Mouse (Mus musculus) 3T3-L1 (cell line): ENCODE results near the gene Nav2.
A peak's percentile ranks its signal among the peaks of the same experiment; 100 is the strongest.

ENCODE experiments used
- DNase-seq: peaks from one replicate; pipeline ENCODE4 v3.0.0-alpha.2; 2015; ENCODE audit warnings: low read depth, low spot score

Gene Nav2

DNA sequence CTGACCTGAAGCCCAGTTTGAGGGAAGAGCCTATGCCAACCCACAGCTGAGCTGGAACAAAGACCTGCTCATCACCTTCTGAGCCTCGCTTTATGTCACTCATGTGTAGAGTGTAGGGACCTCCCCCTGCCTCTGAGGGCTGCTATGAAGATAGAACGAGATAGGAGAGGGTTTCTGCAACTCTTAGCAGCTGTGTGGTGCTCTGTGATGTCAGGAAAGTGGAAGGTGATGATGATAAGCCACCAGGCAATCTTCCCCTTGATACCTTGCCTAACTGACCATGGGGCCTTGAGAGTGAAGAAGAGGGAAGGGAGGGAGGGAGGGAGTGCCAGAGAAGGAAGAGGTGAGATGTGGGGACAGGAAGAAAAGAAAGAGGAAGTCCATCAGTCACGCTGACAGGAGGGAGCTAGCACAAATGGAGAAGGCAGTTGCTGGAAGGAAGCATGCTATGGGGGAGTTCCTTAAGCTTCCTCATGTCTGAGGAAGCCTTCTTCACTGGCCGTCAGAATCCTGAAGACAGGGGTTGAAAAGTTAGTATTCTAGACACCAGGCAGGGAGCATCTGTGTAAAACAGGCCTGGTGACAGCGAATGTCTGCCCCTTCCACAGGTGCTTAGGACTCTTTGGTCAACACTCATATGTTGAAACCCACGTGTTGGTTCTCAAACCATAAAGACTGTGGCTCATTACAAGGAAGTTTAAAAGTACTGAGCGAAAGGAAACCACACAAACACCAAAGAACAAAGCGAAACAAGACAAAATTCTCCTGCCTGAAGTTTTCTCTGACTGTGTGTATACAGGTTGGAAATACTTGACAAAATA lies at the start of gene Nav2:
Gene Nav2 (plus strand): TSS at position 196 of the 821 bp plus-strand sequence.
- no peak for DNase-seq

DNA sequence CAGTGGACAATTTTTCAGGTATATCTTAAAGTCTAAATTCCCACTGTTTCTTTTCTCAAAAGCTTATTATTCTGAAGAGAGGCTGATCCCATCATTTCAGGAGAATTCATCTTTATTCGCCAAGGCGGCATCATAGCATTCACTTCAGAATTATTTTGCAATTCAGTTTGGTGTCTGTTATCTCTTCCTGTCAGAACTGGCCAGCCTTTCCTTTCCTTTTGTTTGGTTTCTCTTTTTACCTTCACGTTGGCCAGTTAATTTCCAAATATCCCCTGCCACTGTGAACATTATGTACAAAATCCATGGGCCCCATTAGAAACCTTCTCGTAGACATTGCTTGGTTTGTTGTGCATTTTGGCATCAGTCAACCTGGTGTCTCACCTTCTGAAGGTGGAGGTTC lies 49.2 kb upstream of the Nav2 start:
- DNase-seq: no peak

DNA sequence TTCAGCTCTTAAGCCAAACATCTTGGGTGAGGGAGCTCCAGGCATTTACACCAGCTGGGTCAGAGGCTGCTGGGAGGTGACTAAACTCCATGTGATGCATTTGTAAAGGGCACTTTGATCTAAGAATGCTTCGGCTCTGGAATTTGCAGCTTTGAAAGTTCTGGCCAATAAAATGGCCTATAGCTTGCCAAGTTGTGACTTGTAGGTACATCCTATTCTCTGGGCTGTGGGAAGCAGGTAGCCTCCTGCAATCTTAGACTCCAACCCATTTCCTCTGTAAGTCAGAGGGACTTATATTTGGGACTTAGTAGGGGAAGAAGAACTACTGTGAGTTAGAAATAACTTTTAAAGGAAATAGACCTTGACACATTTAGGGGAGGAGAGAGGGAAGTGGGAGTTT lies 47.6 kb upstream of the Nav2 start:
- DNase-seq: no peak

DNA sequence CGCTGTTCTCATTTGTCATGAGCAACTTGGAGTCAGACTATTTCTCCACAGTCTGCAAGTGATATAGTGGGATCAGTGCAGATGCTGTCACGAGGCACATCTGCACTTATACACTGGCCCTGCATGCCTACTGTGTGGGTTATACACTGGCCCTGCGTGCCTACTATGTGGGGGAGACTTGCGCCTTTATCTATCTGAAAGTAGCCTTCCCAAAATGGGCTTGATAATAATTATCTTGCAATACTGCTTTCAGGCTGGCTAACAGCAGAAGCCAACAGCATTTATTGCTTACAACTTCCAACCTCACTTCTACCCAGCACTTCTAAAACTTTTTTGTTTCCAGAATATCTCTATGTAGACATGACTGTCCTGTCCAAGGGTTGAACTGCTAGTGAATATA lies 46.7 kb upstream of the Nav2 start:
- DNase-seq: no peak

DNA sequence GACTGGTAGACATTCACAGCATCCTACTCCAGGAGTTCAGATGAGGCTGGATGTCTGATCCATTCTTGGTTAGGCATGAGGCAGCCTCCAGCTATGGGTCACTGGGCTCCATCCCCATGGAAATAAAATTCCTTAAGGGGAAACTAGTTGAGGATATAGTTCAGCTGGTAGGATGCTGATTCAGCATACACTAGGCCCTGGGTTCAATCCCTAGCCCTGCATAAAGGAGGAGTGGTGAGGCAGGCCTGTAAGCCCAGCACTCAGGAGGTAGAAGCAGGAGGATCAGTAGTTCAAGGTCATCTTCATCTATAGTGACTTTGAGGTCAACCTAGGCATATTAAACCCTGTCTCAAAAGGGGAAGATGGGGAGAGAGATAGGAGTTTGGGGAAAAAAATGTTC lies 44.3 kb upstream of the Nav2 start:
- no peak for DNase-seq

DNA sequence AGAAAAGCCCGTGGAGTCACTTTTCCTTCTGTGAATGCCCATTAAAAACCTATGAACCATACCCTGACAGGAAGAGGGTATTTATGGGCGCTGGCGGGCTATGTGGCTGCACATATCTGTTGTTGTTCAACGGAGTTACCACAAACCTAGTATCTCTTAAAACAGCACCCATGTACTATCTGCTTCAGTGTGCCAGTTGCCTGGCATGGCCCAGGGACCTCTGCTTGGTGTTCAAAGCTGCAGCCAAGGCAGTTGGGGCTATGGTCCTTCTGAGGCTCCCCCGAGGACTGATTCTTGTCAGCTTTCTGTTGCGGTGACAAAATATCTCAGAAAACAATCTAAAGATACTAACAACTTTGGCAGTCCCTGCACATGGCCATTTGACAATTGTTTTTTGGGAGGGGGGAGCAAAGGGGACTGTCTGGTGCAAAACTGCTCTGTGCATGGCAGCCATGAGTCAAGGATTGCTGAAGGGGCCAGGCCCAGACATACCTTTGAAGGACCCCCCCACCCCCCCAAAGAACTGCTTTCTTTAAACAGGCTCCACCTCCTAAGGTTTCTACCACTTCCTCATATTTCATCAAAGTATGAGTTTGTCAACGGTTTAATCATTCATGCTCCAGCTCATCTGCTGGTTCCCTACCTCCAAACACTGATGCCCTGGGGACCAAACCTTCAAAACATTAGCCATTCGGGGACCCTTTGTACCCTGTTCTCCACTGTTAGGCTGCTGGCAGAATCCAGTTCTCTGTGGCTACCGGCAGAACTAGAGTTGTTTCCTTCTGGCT lies 43.7 kb upstream of the Nav2 start:
- no peak for DNase-seq

DNA sequence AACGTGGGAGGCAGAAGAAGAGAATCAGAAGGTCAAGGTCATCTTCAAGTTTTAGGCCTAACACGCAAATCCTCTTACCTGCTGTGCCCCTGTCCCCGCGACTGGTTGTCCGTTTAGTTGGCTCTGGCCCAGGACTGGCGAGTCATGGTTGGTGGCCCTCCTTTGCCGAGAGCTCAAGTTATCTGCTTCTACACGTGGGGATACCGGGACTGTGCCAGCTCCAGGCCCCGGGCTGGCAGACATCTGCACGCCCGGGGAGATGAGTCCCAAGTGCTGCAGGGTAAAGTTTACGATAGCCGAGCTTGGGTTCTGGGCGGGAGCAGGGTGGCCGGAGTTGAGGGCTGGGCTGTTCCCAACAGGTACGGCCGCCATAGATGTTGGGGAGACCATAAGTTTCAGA lies 40.9 kb upstream of the Nav2 start:
- no peak for DNase-seq

DNA sequence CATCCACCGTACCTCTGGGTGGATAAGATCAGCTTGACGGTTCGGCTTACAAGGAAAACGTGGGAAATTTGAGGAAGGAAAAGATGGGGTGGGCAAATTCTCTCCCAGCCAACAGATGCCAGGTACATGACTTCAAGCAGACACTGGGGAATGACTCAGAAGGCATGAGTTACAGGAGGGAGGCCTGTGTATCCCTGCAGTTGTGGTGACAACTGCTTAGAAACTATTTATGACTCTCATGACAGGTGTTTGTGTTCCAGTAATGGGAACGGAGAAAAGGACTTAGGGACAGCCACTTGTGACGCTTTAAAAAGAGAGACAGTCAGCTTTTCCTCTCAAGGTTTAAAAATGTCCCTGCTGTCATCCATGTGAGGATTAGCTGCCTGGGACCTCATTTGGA lies 38.4 kb upstream of the Nav2 start:
- no peak for DNase-seq

DNA sequence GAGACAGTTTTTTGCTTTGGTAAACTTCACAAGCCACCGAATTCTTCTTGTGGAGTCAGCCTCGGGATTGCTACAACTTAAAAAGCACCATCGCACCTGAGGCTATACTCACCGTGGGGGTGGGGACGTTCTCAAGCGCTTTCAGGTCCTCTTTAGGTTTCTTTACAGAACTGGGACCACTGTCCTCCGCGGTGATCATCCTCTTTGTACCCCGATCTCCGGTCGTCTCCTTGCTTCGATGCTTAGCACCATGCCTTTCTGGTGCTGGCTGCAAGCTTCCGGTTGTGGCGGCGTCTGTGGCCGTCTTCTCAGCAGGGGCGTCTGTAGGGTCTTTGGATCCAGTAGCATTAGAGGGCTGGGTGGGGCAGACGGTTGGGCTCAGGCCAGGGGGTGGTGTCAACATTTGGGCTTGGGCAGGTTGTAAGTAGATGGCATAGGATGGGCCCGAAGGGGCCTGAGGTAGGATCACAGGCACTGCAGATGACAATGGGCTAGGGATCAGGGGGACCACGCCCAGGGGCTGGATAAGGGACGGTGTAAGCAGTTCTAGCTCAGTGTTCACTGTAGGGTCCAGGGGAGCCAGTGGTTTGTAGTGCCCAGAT lies 37.8 kb upstream of the Nav2 start:
- no peak for DNase-seq

DNA sequence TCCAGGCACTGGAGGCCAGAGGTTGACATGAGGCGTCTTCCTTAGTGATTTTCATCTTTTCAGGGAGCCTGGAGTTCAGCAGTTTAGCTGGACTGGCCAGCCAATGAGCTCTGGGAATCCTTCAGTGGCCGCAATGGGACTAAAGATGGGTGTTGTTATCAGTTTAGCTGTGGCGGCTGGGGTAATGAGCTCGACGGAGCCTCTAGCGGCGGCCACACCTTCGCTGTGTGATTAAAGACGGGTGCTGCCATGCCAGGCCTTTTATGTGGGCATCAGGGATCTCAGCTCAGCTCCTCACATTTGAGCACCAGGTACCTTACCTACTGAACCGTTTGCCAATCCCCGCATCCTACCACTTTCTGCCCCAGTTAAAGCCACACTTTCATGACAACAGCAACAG lies 37.2 kb upstream of the Nav2 start:
- no peak for DNase-seq

DNA sequence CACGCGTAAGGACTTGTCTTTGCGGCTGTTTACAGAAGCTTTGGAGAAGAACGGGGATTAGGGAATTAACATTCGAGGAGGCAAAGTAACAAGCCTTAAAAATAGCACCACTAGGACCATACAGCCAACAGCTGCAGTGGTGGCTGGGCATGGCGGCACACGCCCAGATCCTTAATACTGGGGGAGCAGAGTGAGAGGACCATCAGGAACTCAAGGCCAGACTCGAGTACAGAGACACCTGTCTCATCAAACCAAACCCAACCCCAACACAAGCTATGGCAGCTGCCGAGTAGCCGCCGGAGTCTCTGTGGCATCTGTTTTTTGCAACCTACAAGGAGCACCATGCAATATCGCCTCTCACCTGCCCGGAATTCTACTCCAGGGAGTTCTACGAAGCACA lies 33.4 kb upstream of the Nav2 start:
- no peak for DNase-seq

DNA sequence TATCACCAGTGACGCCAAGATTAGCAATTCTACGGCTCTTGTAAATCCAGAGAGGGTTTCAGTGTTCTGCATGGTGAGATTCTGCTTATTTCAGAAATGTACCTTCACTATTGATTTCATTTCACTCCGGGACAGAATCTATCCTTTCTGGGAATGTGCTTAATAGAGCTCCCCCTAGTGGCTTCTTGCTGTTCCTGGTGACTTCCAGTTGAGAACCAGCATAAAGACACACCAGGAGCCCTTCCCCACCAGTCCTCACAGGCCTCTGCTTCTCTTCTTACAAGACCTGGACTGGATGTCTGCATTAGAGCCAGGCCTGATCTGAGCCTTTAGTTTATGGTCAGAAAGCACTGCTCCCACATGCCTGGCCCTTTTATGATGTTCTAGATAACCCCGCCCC lies 32.0 kb upstream of the Nav2 start:
- DNase-seq: peak; percentile 74

DNA sequence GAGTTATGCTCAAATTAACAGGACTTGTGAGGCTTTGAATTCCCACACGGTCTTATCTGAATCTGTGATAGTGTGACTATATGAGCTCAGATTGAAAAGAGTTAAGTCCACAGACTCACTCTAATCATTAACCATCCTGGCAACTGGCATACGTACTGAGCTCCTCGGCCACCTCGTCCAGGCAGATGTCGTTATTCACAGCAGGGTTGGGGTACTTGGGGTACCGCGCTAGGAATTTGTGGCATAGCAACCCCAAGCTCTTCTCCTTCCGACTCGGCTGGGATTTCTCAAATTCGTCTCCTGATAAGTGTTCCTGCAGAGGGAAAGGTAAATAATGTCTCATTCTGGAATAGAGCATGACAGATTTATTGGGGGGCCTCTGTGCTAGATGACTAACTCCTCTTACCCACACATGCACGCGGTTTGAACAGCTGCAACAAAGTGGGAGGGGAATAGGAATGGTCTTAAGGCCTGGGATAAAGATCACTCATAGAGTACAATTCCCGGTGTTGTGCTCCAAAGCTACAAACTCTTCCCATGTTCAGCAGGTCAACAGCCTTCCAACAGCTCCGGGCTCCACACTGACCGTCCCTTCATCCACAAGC lies 30.6 kb upstream of the Nav2 start:
- no peak for DNase-seq

DNA sequence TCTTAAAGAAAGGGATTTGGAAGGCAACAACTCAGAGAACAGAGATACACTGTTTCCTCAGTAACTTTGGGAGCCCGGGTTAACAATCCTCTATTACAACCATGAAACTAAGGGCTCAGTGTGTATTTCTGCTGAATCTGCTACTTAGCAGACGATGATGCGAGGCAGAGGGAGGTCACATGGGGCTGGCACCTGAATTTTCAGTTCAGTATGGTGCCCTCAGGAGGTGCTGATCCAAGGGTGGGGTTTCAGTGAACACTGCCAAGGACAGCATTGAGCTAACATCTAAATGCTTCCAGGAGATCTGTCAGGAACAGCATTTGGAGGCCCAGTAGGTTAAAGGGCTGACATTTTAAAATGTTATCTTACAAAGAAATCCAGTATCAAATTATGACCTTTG lies 28.9 kb upstream of the Nav2 start:
- DNase-seq: peak; percentile 29

DNA sequence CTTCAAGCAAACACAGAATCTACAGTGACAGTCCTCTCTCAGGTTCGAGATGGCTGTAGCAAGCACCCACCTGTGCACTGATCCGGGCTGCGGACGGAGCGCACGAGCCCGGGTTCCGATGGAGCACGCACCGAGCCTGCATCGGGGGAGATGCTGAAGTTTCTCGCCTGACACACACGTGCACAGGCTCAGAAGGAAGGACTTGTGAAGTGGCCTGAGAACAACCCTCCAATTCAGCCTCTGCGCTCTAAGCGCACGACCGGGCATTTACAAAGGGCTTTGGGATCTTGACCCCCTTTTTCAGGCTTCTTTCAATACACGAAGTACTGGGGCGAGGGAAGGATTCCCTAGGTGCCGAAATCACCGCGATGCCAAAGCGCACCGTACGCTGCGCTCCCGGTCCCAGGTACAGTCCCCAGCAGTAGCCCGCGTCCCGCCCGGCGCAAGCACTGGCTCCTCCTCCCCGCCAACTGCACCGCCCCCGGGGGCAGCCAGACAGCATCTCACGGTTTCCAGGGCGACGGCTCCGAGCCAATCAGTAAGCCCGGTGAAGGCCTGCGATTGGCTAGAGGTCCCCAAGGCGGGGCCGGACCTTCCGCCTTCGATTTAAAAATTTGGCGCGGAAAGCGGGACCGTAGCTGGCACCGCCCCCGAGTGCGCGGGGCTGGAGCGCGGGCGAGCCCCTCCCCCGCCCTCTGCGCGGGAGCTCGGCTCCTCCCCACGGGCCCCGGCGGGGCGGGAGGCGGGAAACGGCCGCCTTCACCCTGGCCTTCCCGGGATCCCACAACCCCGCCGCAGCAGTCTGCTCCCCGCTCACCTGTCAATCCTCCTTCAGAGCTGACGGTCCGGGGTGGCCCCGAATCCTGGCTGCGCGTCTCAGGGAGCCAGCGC lies 27.7 kb upstream of the Nav2 start:
- peak; percentile 95 for DNase-seq

DNA sequence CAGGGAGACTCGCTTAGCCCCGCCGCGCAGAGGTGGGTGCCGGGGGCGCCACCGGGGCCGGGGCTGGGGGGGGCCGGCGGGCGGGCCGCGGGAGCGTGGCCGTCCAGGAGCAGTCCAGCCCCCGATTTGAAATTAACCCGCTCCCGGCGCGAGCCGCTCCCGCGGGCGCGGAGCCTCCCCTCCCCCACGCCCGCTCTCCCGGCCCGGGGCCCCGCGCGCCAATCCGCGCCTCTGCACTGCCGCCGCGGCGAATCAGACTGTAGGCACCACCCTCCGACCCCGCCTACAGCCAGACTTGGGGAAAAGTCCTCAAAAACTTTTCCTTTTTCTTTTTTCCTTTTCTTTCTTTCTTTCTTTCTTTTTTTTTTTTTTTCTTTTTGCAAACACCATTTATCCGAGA lies 27.0 kb upstream of the Nav2 start, which contains the start of gene E2f8:
Gene E2f8 (minus strand): TSS at position 111 of the 400 bp plus-strand sequence.
- peak; percentile 68 for DNase-seq

DNA sequence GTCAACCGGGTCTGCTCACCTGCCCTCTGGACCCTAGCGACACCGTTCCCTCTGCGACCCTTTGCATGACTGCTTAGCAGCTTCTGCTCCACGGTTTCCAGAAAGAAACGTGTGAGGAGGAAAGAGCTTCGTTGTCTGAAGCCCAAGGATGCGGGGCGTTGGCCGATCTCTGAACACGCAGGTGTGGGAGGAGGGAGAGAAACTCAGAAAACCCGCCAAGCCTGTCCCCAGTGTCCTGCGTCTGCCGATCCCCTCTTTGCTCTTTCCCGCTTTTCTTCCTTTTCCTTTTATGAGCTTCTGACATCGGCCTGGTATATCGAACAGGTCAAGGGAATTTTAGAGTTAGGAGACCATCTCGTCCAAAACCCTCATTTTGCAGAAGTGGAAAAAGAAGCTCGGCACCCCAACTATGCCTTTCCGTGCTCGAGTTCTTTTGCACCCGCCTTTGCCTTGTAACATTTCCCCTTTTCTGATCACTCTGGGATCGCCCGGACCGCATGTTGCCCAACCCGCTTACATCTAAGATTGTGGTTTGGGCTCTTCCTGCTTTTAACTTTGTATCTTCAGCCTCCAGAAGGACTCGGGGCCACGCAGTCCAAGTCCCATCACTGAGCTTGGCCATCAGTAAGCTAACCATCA lies 26.4 kb upstream of the Nav2 start:
- DNase-seq: no peak

DNA sequence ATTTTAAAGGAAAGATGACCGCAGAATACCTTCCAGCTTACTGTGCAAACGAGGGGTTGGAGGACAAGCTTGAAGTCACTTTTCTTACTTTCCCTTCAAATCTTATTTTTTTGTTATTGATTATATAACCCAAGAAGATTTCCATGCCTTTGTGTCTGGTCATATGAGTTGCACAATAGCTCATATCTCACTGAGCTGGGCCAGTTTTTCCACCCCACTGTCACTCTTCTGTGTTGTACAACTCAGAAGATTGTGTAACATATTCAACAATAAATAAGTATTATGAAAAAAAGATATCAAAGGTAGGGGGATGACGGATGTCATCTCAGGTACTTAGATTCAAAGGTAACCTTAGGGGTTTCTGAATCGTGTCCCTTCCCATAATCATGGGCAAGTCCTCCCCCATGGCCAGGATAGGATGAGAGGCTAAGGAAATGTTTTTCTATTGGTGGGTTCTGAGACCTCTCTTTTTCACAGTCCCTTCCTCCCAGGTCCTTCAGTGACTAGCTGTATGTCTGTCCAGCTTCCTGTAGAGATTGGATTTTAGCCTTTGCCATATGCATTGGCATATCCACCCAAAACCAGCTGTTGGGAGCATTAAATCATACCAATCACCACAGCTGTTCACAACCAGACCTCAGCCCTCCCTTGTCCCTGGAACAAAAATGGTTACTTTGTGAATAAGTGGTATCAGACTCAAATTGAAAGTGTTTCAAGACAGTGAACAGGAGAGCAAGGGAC lies 24.8 kb upstream of the Nav2 start:
- DNase-seq: peak; percentile 19

DNA sequence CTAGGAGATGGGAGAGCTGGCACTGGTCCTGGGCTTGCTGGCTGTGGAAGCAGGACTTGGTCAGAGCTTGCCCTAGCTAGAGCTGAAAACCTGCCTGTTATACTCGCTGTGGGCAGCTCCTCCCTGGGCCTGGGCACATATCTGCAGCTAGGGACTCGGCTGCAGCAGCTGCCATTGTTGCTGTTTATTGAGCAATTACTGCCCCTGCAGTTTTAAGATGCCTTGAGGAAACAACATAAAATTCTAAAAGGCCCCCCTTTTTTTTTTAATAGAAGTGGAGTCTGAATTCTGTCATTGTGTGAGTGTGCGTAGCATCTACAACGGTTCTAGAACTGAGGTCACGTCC lies 24.3 kb upstream of the Nav2 start:
- no peak for DNase-seq

DNA sequence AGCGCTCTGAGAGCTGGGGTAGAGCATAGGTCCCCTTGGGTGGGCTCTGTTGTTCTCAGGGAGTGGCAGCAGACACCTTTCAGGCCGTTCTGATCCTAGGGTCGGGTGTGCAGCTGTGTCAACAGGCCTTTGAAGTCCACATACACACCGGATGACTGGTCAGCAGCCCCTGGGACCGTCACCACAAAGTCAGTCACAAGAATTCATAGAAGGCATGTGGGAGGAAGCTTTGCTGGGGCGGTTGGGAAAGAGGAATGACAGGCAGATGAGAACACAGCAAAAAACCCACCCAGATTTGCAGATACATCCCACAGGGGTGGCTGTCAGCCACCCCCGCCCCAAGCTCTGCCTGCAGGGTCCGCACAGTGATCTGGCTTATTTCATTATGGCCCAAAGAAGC lies 20.5 kb upstream of the Nav2 start:
- DNase-seq: no peak
